ENCODE assay signal across 9 mouse cellular contexts in genomic region chr13:93939363-93940127, GRCm38 (mm10).
DNase-seq lines count a peak whose midpoint lies in the region; ATAC-seq lines count a peak whose summit lies in the region.
"Had no signal": no experiment of that assay in that cellular context is flagged by ENCODE, and none has a peak within 500 bp of the region (broad histone marks: within the 10 kb centered on the region; RNA-seq: fewer than 3 reads in every experiment).

No protein-coding gene starts in this region.

- peak; percentile 35 for DNase-seq in kidney, postnatal 14 days
- DNase-seq in kidney, adult 18-20 months: no peak
- DNase-seq in intestine, embryonic 14.5 days (ENCODE audit: low spot score): no peak
- DNase-seq in right cerebral cortex, postnatal 25 days: no peak
- no peak for DNase-seq in layer of hippocampus, adult 8-10 months (ENCODE audit: low spot score in 2 of 2)
- DNase-seq in left cerebral cortex, postnatal 4 days: no peak

- peaks cover 21% of the 10 kb centered on the region for H3K4me1 ChIP-seq in embryonic facial prominence, embryonic 15.5 days
- H3K4me1 ChIP-seq in intestine, embryonic 14.5 days (replicated peaks; ENCODE audit: control insufficient read depth, insufficient read depth, low read length): peaks cover 15% of the 10 kb centered on the region; the same call in 1 of the 2 replicates

- H3K36me3 ChIP-seq in embryonic facial prominence, embryonic 15.5 days: no peaks in the 10 kb centered on the region
- H3K36me3 ChIP-seq in intestine, embryonic 14.5 days (ENCODE audit: control insufficient read depth, insufficient read depth, low read length): no peaks in the 10 kb centered on the region
- H3K36me3 ChIP-seq: liver, embryonic 15.5 days had no signal

- no peak overlapping the region for H3K4me2 ChIP-seq in embryonic facial prominence, embryonic 15.5 days (replicated peaks)
- peak overlapping the region; percentile 14; the same call in 1 of the 2 replicates for H3K4me2 ChIP-seq in intestine, embryonic 14.5 days (ENCODE audit: low read length)
- H3K4me2 ChIP-seq: liver, embryonic 15.5 days had no signal

- WGBS in embryonic facial prominence, embryonic 15.5 days: 38% methylated on average over 6 of the region's 6 CpGs
- WGBS in intestine, embryonic 14.5 days: 42% methylated on average over 6 of the region's 6 CpGs

- intact Hi-C loops in left cerebral cortex, postnatal 4 days (cut with DNase I): loop anchor here (5.0 kb wide), 1 partner anchor 448 kb away; no protein-coding TSS in a partner anchor

- no peak overlapping the region for H3K9ac ChIP-seq in embryonic facial prominence, embryonic 15.5 days
- no peak overlapping the region for H3K9ac ChIP-seq in intestine, embryonic 14.5 days (ENCODE audit: low read length)
- H3K9ac ChIP-seq: liver, embryonic 15.5 days had no signal

- no peaks in the 10 kb centered on the region for H3K9me3 ChIP-seq in embryonic facial prominence, embryonic 15.5 days (replicated peaks)
- H3K9me3 ChIP-seq in intestine, embryonic 14.5 days (ENCODE audit: control insufficient read depth, low read length): no peaks in the 10 kb centered on the region
- H3K9me3 ChIP-seq: liver, embryonic 15.5 days had no signal

- no peaks in the 10 kb centered on the region for H3K27me3 ChIP-seq in embryonic facial prominence, embryonic 15.5 days
- H3K27me3 ChIP-seq in intestine, embryonic 14.5 days (replicated peaks; ENCODE audit: control insufficient read depth, insufficient read depth, low read length): no peaks in the 10 kb centered on the region
- H3K27me3 ChIP-seq: liver, embryonic 15.5 days had no signal

- H3K4me3 ChIP-seq in embryonic facial prominence, embryonic 15.5 days (replicated peaks): no peak overlapping the region
- no peak overlapping the region for H3K4me3 ChIP-seq in intestine, embryonic 14.5 days (ENCODE audit: low read depth, low read length)
- H3K4me3 ChIP-seq: liver, embryonic 15.5 days had no signal

- peak overlapping the region; percentile 23; the same call in 1 of the 2 replicates for H3K27ac ChIP-seq in embryonic facial prominence, embryonic 15.5 days (replicated peaks)
- peak overlapping the region; percentile 44; the same call in 1 of the 2 replicates for H3K27ac ChIP-seq in intestine, embryonic 14.5 days (ENCODE audit: low read depth)
- H3K27ac ChIP-seq: liver, embryonic 15.5 days had no signal

- ATAC-seq in embryonic facial prominence, embryonic 15.5 days (ENCODE audit: insufficient number of reproducible peaks, low FRiP score, low TSS enrichment, low read depth): peak; percentile 56; the same call in 1 of the 2 replicates
- ATAC-seq in intestine, embryonic 14.5 days (replicated peaks; ENCODE audit: low FRiP score, low TSS enrichment, low read depth): no peak
- peak; percentile 83 for ATAC-seq in megakaryocyte-erythroid progenitor cell, adult 5-6 weeks (replicated peaks; ENCODE audit: low FRiP score, low TSS enrichment, poor library complexity, severe bottlenecking)
